Mouse (Mus musculus) forebrain, embryonic 10.5 days (tissue): Measurements from ENCODE around the gene Slc25a20. TPM values are rescaled to one million over a fixed set of nuclear protein-coding genes. Genes with fewer than 3 reads are reported as not detected.
A peak's percentile ranks its signal among the peaks of the same experiment; 100 is the strongest.

ENCODE experiments used
- DNase-seq: peaks from one replicate; pipeline ENCODE4 v3.0.0-alpha.2; 2017; ENCODE audit warnings: low spot score; ENCODE audit errors: extremely low spot score
- H3K27ac ChIP-seq: fragments of 300-500 bp; sonication (generic); 2 replicates; pipeline ENCODE4 v1.5.1; 2016; ENCODE audit warnings: mild to moderate bottlenecking
- H3K27me3 ChIP-seq: fragments of 300-500 bp; sonication (generic); 2 replicates; pipeline ENCODE4 v1.6.1; 2016; ENCODE audit warnings: mild to moderate bottlenecking; ENCODE audit not compliant: poor library complexity, severe bottlenecking
- H3K36me3 ChIP-seq: fragments of 300-500 bp; sonication (generic); replicated peaks from 2 replicates; pipeline ENCODE4 v1.6.1; 2016; ENCODE audit warnings: mild to moderate bottlenecking, moderate library complexity
- H3K4me1 ChIP-seq: fragments of 300-500 bp; sonication (generic); 2 replicates; pipeline ENCODE4 v1.6.1; 2016
- H3K4me3 ChIP-seq: fragments of 300-500 bp; sonication (generic); 2 replicates; pipeline ENCODE4 v1.5.1; 2016; ENCODE audit warnings: mild to moderate bottlenecking, moderate library complexity
- H3K9me3 ChIP-seq: fragments of 300-500 bp; sonication (generic); 2 replicates; pipeline ENCODE4 v1.6.1; 2016; ENCODE audit warnings: mild to moderate bottlenecking, moderate library complexity
- WGBS: fragments of 180-500 bp; shearing (Covaris S2); methylation state at CpG from one replicate; pipeline ENCODE4 v1.1.7; 2016; 5-methylcytosine and 5-hydroxymethylcytosine counted together
- polyA plus RNA-seq: library from polyadenylated mRNA; unstranded; fragments of >200 nt; fragmentation: Nextera tagmentation; extraction: Ambion mirVana; gene quantifications from 2 replicates; pipeline ENCODE4 v1.2.1, GENCODE M21; 2016

Slc25a20 gene
- 33.1 and 35.8 TPM in 2 replicates for polyA plus RNA-seq

DNA sequence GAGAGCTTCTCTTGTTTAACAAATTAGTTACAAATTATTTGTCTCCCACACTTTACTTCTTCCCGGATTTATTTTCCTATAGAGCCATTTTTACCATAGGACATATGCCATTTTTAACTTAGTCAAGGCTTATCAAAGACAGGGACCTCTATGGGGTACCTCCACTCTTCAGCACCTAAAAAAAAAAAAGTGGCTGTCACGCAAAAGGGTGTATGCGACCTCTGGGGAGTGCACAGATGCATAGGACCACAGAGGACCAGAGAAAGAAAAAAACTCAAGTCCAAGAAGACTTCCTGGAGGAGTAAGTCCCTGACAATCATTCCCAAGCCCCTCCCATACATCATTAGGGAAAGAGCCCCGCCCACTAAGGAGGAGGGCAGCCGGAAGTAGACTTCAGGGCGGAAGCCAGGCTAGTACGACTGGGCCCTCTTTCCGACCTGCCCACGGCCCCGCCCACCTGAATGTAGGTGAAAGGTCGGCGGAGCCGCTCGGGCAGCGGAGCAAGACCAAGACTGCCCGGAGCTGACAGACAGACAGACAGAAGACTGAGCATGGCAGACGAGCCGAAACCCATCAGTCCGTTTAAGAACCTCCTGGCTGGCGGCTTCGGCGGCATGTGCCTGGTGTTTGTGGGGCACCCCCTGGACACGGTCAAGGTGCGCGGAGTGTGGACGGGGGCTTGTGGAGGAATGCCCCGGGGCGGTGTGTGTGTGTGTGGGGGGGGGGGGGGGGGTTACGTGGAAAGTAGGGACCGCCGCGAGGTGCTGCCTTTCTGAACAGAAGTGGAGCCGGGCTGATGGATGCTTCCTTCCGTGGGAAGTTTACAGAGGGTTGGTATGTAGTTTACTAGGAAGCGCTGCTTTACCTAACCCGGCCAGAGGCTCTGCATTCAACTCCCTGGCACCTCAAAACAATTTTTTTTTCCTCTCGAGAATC is at the start of gene Slc25a20:
TSS of gene Slc25a20 (plus strand) at position 412 of the 936 bp plus-strand sequence.
- DNase-seq: peak; percentile 83
- H3K27ac ChIP-seq: peak within 1 kb of the TSS; percentile 83
- no peaks in the 10 kb centered on the region for H3K27me3 ChIP-seq
- no peaks in the 10 kb centered on the region for H3K36me3 ChIP-seq
- H3K4me3 ChIP-seq: peak within 1 kb of the TSS; percentile 77
- H3K4me1 ChIP-seq: peaks cover 18% of the 10 kb centered on the region
- H3K9me3 ChIP-seq: no peaks in the 10 kb centered on the region
- 3% methylated on average over 33 of the region's 37 CpGs for WGBS

DNA sequence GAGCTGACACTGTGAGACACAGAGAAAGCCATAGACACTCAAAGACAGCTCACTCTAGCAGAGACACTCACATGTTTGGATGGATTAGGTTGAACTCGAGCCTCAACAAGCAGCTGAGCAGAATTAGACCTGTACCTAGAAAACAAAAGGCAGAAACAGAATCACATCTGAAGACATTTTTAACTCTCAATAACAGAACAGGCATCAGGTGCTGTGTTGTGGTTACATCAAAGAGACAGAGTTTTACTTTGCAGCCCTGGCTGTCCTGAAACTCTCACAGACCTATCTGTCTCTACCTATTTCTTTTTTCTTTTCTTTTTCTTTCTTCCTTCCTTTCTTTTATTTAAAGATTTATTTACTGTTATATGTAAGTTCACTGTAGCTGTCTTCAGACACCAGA is 44.6 kb upstream of the Slc25a20 start:
- 0 out of 2 replicates have a peak, but pooled peaks cover 3% of the 10 kb centered on the region for H3K4me1 ChIP-seq
- H3K4me3 ChIP-seq: no peak overlapping the region
- H3K36me3 ChIP-seq: peaks cover 87% of the 10 kb centered on the region
- no peaks in the 10 kb centered on the region for H3K27me3 ChIP-seq
- 92% methylated on average over 1 of the region's 1 CpGs for WGBS
- H3K9me3 ChIP-seq: no peaks in the 10 kb centered on the region
- no peak overlapping the region for H3K27ac ChIP-seq
- no peak for DNase-seq

DNA sequence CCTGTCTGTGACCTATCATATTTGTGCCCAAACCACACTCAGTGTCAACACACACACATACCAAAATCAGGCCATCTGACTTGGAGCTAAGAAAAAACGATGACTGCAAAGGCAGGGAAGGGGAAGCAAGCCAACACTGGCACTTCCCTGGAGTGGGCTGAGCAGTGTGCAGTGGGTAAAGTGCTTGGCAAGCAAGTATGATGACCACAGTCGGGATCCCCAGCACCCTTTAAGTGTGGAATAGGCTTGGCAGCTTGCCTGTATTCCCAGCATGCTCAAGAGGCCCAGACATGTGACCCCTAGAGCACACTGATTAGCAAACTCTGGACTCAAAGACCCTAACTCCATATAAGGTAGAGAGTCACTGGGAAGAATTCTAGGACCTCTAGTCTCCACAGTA is 35.4 kb upstream of the Slc25a20 start:
- H3K4me1 ChIP-seq: no peaks in the 10 kb centered on the region
- no peaks in the 10 kb centered on the region for H3K9me3 ChIP-seq
- 77% methylated on average over 2 of the region's 2 CpGs for WGBS
- no peak overlapping the region for H3K4me3 ChIP-seq
- DNase-seq: no peak
- peaks cover 41% of the 10 kb centered on the region for H3K36me3 ChIP-seq
- no peaks in the 10 kb centered on the region for H3K27me3 ChIP-seq
- no peak overlapping the region for H3K27ac ChIP-seq

DNA sequence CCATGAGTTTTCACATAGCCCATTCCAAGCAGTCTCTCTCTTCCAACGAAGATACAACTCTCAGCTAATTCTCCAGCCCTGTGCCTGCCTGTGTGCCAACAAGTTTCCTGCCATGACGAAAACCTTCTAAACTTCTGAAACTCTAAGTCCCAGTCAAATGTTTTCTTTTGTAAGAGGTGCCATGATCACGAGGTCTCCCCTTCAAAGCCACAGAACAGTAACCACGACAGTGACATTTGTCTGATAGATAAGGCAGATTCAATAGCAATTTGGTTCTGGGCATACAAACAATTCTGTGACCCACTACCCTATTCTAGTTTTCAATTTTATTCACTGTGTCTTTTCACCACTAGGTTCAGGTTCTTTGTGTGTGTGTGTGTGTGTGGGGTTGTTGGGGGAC is 33.7 kb upstream of the Slc25a20 start:
- no peaks in the 10 kb centered on the region for H3K27me3 ChIP-seq
- DNase-seq: no peak
- H3K4me3 ChIP-seq: no peak overlapping the region
- no peaks in the 10 kb centered on the region for H3K9me3 ChIP-seq
- H3K4me1 ChIP-seq: no peaks in the 10 kb centered on the region
- 92% methylated on average over 4 of the region's 4 CpGs for WGBS
- no peak overlapping the region for H3K27ac ChIP-seq
- peaks cover 49% of the 10 kb centered on the region for H3K36me3 ChIP-seq

DNA sequence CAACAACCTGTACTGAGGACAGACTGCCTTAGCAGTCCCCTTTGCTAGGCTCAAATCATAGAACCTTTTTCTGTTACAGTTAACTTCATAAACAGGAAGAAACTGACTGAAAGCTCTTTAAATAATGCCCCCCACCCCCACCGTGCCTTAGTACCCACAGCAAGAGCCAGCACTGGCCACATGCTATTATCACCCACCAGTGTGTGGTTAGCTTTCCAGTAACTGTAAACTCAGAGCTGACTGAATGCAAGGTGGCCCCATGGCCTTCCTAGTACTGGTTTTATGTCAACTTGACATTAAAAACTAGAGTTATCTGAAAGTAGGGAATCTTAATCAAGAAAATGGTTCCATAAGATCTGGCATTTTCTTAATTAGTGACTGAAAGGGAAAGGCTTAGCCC is 31.2 kb upstream of the Slc25a20 start:
- Histone ChIP-seq H3K27ac (no peak overlapping the region), H3K27me3 (no peaks in the 10 kb centered on the region), H3K4me1 (no peaks in the 10 kb centered on the region), H3K9me3 (no peaks in the 10 kb centered on the region), H3K36me3 (peaks cover 61% of the 10 kb centered on the region), H3K4me3 (no peak overlapping the region)
- no peak for DNase-seq
- 76% methylated on average over 1 of the region's 1 CpGs for WGBS

DNA sequence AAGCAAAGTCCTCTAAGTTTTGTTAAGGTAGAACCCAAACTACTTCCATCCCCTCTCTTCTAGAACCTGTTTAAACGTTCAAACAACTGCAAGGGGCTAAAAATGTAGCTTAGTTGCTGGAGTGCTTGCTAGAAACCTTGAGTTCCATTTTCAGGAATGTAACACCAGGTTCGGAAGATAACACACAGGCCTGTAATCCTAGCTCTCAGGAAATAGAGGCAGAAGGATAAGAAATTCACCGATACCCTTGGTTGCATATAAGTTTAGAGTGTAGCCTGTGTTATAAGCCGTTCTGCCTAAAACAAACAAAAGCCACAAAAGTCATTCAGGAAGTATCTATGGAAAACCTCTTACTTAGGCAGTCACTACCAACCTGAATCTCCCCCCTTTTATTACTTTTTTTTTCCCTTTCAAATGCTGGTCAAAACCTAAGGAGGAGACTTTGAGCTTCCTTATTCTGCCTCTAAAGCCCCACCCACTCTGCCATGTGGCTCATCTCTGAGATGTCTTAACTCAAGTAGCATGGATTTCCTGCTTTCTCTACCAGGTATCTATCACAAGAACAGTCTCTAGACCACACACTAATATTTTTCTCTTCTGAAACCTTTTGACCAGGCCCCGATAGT is 30.1 kb upstream of the Slc25a20 start:
- Histone ChIP-seq H3K4me3 (no peak overlapping the region), H3K36me3 (peaks cover 61% of the 10 kb centered on the region), H3K4me1 (no peaks in the 10 kb centered on the region), H3K27me3 (no peaks in the 10 kb centered on the region), H3K9me3 (no peaks in the 10 kb centered on the region), H3K27ac (no peak overlapping the region)
- 93% methylated on average over 5 of the region's 5 CpGs for WGBS
- no peak for DNase-seq

DNA sequence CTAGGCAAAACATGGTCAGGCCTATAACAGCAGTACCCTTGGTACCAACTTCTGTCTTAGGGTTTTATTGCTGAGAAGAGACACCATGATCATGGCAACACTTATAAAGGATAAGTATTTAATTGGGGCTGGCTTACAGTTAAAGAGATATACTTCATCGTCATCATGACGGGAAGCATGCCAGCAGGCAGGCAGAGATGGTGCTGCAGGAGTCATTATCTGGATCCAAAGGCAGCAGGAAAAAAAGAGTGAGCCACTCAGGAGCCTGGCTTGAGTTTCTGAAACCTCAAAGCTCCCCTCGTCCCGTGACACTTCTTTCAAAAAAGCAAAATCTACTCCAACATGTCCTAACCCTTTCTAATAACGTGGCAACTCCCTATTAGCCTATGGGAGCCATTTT is 29.5 kb upstream of the Slc25a20 start:
- H3K27ac ChIP-seq: no peak overlapping the region
- no peaks in the 10 kb centered on the region for H3K4me1 ChIP-seq
- no peaks in the 10 kb centered on the region for H3K9me3 ChIP-seq
- H3K36me3 ChIP-seq: peaks cover 63% of the 10 kb centered on the region
- DNase-seq: no peak
- WGBS: 90% methylated on average over 5 of the region's 5 CpGs
- no peak overlapping the region for H3K4me3 ChIP-seq
- H3K27me3 ChIP-seq: no peaks in the 10 kb centered on the region

DNA sequence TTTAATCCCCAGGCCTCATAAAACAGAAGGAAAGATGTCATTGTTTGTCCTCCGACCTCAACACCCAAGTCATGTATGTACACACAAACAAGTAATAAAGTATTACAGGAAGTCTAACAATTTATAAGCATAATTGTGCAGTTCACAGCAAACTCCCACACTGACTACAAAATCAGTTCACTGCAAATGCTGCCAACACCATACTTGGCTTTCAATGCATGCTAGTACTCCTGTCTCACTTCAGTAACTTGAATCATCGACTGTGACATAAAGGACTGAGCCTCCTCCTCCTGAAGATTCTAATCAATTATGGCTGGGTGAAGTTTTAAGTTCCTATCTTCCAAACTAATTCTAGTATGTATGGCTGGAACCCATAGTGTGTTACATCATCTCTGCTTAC is 28.0 kb upstream of the Slc25a20 start:
- Histone ChIP-seq H3K36me3 (peaks cover 70% of the 10 kb centered on the region), H3K27ac (no peak overlapping the region), H3K27me3 (no peaks in the 10 kb centered on the region), H3K4me3 (no peak overlapping the region), H3K4me1 (no peaks in the 10 kb centered on the region), H3K9me3 (no peaks in the 10 kb centered on the region)
- no peak for DNase-seq
- WGBS: 87% methylated on average over 2 of the region's 2 CpGs

DNA sequence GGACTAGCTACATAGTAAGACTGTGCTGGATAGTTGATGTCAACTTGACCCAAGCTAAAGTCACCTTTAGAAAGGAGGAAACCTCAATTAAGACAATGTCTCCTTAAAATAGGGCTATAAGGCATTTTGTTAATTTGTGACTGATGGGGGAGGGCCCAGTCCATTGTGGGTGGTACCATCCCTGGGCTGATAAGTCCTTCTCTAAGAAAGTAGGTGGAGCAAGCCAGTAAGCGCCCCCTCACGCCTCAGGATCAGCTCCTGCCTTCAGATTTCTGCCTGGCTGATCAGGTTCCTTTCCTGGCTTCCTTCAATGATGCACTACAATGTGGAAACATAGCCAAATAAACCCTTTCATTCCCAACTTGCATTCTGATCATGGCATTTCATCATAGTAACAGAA is 26.5 kb upstream of the Slc25a20 start:
- 81% methylated on average over 2 of the region's 2 CpGs for WGBS
- Histone ChIP-seq H3K4me3 (no peak overlapping the region), H3K27me3 (no peaks in the 10 kb centered on the region), H3K36me3 (peaks cover 76% of the 10 kb centered on the region), H3K4me1 (no peaks in the 10 kb centered on the region), H3K9me3 (no peaks in the 10 kb centered on the region), H3K27ac (no peak overlapping the region)
- DNase-seq: no peak

DNA sequence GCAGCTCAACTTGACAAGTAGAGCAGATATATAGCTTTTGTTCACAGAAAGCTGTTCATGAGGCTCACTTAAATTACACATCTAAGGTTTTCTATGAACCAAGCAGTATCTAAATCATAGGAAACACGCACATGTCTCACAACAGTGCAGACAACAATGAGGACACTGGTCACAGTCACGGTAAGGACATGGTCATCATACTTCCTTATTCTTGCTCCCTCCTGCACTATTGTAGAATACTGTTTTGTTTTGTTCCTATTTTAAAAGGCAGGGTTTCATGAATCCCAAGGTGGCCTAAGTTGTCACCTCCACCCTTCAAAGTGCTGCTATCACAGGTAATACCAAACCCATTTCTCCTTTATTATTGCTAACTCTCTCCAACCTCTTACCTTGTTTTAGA is 22.1 kb upstream of the Slc25a20 start:
- Histone ChIP-seq H3K27ac (no peak overlapping the region), H3K4me3 (no peak overlapping the region), H3K36me3 (peaks cover 88% of the 10 kb centered on the region), H3K4me1 (no peaks in the 10 kb centered on the region), H3K9me3 (no peaks in the 10 kb centered on the region), H3K27me3 (no peaks in the 10 kb centered on the region)
- DNase-seq: no peak
- 98% methylated on average over 2 of the region's 2 CpGs for WGBS

DNA sequence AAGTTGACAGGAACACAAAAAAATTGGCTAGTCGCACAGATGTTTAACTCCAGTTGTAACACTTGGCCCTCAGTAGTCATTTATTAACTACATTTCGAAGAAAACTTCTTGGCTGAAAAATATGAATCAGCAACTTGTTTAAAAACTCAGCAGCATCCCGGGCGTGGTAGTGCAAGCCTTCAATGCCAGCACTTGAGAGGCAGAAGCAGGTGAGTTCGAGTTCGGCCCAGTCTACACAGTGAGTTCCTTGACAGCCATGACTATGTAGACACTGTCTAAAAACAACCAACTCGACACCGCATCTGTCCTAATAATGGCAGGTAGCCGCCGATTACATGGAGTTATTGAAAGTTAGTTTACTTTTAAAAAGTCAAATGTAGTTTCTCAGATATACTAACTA is 13.7 kb upstream of the Slc25a20 start:
- H3K27ac ChIP-seq: peak overlapping the region; percentile 91
- H3K4me3 ChIP-seq: peak overlapping the region; percentile 89
- no peaks in the 10 kb centered on the region for H3K27me3 ChIP-seq
- peaks cover 18% of the 10 kb centered on the region for H3K36me3 ChIP-seq
- 52% methylated on average over 10 of the region's 10 CpGs for WGBS
- peaks cover 26% of the 10 kb centered on the region for H3K4me1 ChIP-seq
- no peak for DNase-seq
- H3K9me3 ChIP-seq: no peaks in the 10 kb centered on the region

DNA sequence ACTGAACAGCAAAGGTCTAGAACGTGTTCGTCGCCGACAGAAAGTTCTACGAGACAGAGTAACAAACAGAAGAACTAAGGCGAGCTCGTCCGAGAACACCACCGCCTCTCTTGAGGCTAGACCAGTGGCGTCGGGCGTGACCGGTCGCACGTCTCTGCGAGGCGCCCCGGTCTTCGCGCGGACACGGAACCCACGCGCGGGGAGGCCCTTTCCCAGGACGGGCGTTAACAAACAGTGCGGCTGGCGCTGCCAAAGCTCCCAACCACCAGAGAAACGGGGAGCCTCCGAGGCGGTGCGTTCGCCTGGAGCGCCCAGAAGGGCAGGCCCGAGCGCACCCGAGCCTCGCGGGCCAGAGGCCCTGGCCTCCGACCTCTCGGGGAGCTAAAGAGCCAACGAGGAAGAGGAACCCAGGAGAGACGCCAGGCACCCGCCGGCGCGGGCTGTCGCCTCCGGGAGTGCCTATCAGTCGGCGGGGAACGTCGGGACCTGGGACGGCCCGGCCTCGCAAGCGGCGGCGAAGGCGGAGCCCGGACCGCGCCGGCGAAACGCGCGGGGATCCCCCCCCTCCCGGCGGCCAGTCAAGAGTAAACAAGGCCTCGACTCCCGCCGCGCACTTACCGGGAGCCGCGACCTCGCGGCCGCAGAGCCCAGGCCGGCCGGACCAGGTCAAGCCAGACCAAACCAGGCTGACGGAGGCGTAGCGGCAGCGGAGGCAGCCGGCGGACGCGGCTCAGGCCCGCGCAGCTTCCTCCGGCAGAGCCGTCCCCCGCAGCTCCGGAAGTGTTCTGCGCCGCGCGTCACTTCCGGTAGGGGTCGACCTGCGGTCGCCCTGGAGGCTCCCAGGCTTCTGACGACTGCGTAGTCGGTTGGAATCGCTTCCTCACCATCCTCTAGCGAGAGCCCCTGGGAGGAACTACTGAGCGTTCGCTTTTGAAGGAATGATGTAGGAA is 13.0 kb upstream of the Slc25a20 start, which contains the start of gene Arih2:
TSS of gene Arih2 (minus strand) at position 776 of the 950 bp plus-strand sequence.
- Histone ChIP-seq H3K4me3 (peak within 1 kb of the TSS; percentile 89), H3K27ac (peak within 1 kb of the TSS; percentile 91), H3K36me3 (peaks cover 11% of the 10 kb centered on the region), H3K9me3 (no peaks in the 10 kb centered on the region), H3K27me3 (no peaks in the 10 kb centered on the region), H3K4me1 (peaks cover 26% of the 10 kb centered on the region)
- WGBS: under 1% methylated on average over 112 of the region's 112 CpGs
- peak; percentile 87 for DNase-seq
